Mouse (Mus musculus) CH12.LX (cell line): ENCODE data around the gene Dll1.

Experiments used
- CHD2 ChIP-seq: IDR thresholded peaks from 2 replicates; pipeline ENCODE4 v1.6.1; 2011; ENCODE audit warnings: low read length, improper control_type of control experiment
- CTCF ChIP-seq, 2 experiments: IDR thresholded peaks in 1 of 2; conservative IDR thresholded peaks in 1 of 2; 2 replicates each; pipeline ENCODE4 v1.5.1; 2011 to 2012; ENCODE audit warnings: low read depth in 2 of 2, low read length in 2 of 2, improper control_type of control experiment in 1 of 2, inconsistent platforms in 1 of 2, mild to moderate bottlenecking in 1 of 2, moderate library complexity in 1 of 2
- ELF1 ChIP-seq: IDR thresholded peaks from 2 replicates; pipeline ENCODE4 v1.6.1; 2014; ENCODE audit warnings: low read depth, mild to moderate bottlenecking, inconsistent platforms, low read length, improper control_type of control experiment
- EP300 ChIP-seq: IDR thresholded peaks from 2 replicates; pipeline ENCODE4 v1.6.1; 2011; ENCODE audit warnings: low read length, improper control_type of control experiment
- ETS1 ChIP-seq: conservative IDR thresholded peaks from 2 replicates; pipeline ENCODE4 v1.6.1; 2012; ENCODE audit warnings: low read depth, mild to moderate bottlenecking, inconsistent platforms, low read length, improper control_type of control experiment, moderate library complexity
- GABPA ChIP-seq: IDR thresholded peaks from 2 replicates; pipeline ENCODE4 v1.6.1; 2012; ENCODE audit warnings: low read depth, low read length, improper control_type of control experiment, inconsistent platforms; ENCODE audit not compliant: insufficient replicate concordance
- MAFK ChIP-seq: IDR thresholded peaks from 2 replicates; pipeline ENCODE4 v1.6.1; 2011; ENCODE audit warnings: low read length, improper control_type of control experiment; ENCODE audit not compliant: insufficient replicate concordance
- MEF2A ChIP-seq: IDR thresholded peaks from 2 replicates; pipeline ENCODE4 v1.6.1; 2014; ENCODE audit warnings: low read depth, mild to moderate bottlenecking, inconsistent platforms, low read length, improper control_type of control experiment, borderline replicate concordance
- MYC ChIP-seq: IDR thresholded peaks from 2 replicates; pipeline ENCODE4 v1.6.1; 2011; ENCODE audit warnings: low read depth, mild to moderate bottlenecking, improper control_type of control experiment, low read length
- NRF1 ChIP-seq: IDR thresholded peaks from 2 replicates; pipeline ENCODE4 v1.6.1; 2014; ENCODE audit warnings: low read depth, mild to moderate bottlenecking, inconsistent platforms, low read length, improper control_type of control experiment, moderate library complexity
- PAX5 ChIP-seq: IDR thresholded peaks from 2 replicates; pipeline ENCODE4 v1.6.1; 2012; ENCODE audit warnings: low read length, inconsistent platforms, mixed read lengths
- ZC3H11A ChIP-seq: IDR thresholded peaks from 2 replicates; pipeline ENCODE4 v1.6.1; 2012; ENCODE audit warnings: low read depth, mild to moderate bottlenecking, inconsistent platforms, low read length, improper control_type of control experiment

DNA sequence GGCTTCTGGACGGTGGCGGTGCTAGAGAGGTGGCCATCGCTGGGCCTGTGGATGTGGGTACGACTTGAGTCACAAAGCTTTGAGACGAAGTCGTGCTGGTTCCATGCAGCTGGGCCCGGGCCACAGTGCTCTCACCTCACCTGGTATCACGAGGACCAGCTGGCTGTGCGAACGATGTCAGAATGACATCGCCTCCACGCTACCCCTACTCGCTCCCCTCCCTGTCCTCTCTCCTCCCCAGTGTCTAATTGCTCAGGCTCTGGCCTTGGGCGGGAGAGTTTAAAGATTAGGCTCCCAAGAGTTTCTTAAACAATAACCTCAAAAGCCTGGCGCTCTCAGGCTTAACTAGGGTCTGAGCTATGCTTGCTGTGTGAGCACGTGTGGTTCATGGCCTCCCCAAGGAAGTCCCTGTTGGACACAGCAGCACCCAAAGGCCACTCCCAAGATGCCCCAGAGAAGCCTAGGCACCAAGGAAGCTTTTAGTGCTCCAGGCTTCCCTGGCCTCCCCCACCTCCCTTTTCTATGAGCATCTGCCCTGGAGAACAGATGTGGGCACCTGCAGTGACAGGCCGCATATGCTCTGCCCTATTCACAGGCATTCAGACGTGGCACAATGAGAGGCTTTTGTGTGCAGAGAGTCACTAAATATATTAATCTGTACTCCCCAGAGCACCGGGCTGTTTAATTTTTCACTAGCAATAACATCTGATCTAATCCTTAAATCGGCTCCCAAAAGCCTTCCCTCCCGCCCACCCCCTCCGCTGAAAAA, 4.6 kb upstream of the Dll1 start:
- TF ChIP-seq GABPA = no peak
- TF ChIP-seq ZC3H11A = no peak
- TF ChIP-seq EP300 = no peak
- no peak for TF ChIP-seq CTCF (conservative IDR thresholded peaks at IDR 0.05 in 1 of 2, IDR thresholded peaks at IDR 0.05 in 1 of 2; ENCODE audit: low read depth in 2 of 2, low read length in 2 of 2)
- no peak for TF ChIP-seq ETS1
- no peak for TF ChIP-seq ELF1
- TF ChIP-seq MAFK = no peak
- no peak for TF ChIP-seq MEF2A
- no peak for TF ChIP-seq MYC
- TF ChIP-seq CHD2 = no peak
- TF ChIP-seq NRF1 = no peak
- TF ChIP-seq PAX5 = no peak
